Comparison of ENCODE assay signal across 8 mouse cellular contexts in genomic region chrX:95444776-95445111, GRCm38 (mm10). TPM values are rescaled to one million over a fixed set of nuclear protein-coding genes. Genes with fewer than 3 reads are reported as not detected.
DNase-seq lines count a peak whose midpoint lies in the region; TF ChIP-seq lines count a peak whose summit lies in the region.

Amer1 (minus strand) TSS chrX:95444872.

- H3K9me3 ChIP-seq in megakaryocyte, embryonic 14.5 days = peaks cover 5% of the 10 kb centered on the region; the same call in 1 of the 2 replicates

- no peaks in the 10 kb centered on the region for H3K36me3 ChIP-seq in megakaryocyte, embryonic 14.5 days (replicated peaks; ENCODE audit: low read length)

- H3K4me3 ChIP-seq in gastrocnemius, adult 2 months = peak within 1 kb of the TSS; percentile 83
- H3K4me3 ChIP-seq in megakaryocyte, embryonic 14.5 days (replicated peaks) = peak within 1 kb of the TSS; percentile 93

- peaks cover 36% of the 10 kb centered on the region for H3K4me1 ChIP-seq in megakaryocyte, embryonic 14.5 days

- intact Hi-C loops in gastrocnemius, adult 2 months (cut with DNase I) = no loop called here

- peak; percentile 66 for DNase-seq in WW6 (ENCODE audit: low read depth, low spot score)
- DNase-seq in cerebellum, postnatal 4 days (ENCODE audit: low spot score in 2 of 2) = peak; percentile 65 to 79
- DNase-seq in gastrocnemius, adult 2 months = peak; percentile 91
- DNase-seq in hindlimb bud, embryonic 11.5 days (ENCODE audit: extremely low spot score, low read depth, low spot score) = peak; percentile 56
- peak; percentile 81 to 89 for DNase-seq in left cerebral cortex, adult 8-10 months (ENCODE audit: low spot score in 2 of 2)
- peak; percentile 93 for DNase-seq in right cerebral cortex, postnatal 10 days (ENCODE audit: low spot score in 2 of 2)
- peak; percentile 75 for DNase-seq in urinary bladder, postnatal 25 days (ENCODE audit: low spot score)

- H3K27ac ChIP-seq in gastrocnemius, adult 2 months = peak within 1 kb of the TSS; percentile 87

- peaks cover 10% of the 10 kb centered on the region for H3K27me3 ChIP-seq in megakaryocyte, embryonic 14.5 days (replicated peaks)

- TF ChIP-seq CTCF in gastrocnemius, adult 2 months (IDR thresholded peaks at IDR 0.05) = no peak

RNA-seq across cellular contexts. Expression of gene Amer1, which starts in this region (rescaled TPM):
- 1 to 10 TPM; 2.9 to 4.8 TPM for total RNA-seq in gastrocnemius, adult 2 months (2021)
- 1 to 10 TPM; 5.5 to 7.2 (median 5.9) TPM for total RNA-seq in left cerebral cortex, adult 8-10 months (2022)
- 0.46 TPM in 1 of 2 replicates, not detected in the other for polyA plus RNA-seq in megakaryocyte, embryonic 14.5 days (2012; ENCODE audit: insufficient read depth, low replicate concordance)

Comparison
In these comparisons a context has a peak if more than half of its experiments do, and no peak if none do; other contexts are left out.
1. Peak in every context shown above with its lines: DNase-seq, H3K4me3 ChIP-seq and H3K27ac ChIP-seq.